Mouse (Mus musculus): ENCODE results near the gene Abcb1a.

Gene Abcb1a

GRCm38 (mm10) chr5:8659911-8660737 is at the start of gene Abcb1a:
Gene Abcb1a (plus strand): TSS chr5:8660077.
- DNase-seq: peak; percentile 6 to 16

GRCm38 (mm10) chr5:8622071-8622595 is 37.7 kb upstream of the Abcb1a start:
- DNase-seq: peak; percentile 60 to 62

GRCm38 (mm10) chr5:8622596-8623231 is 37.2 kb upstream of the Abcb1a start, which contains the start of gene Rundc3b:
Gene Rundc3b (minus strand): TSS chr5:8622952.
- DNase-seq: peak; percentile 93 to 95

DNA sequence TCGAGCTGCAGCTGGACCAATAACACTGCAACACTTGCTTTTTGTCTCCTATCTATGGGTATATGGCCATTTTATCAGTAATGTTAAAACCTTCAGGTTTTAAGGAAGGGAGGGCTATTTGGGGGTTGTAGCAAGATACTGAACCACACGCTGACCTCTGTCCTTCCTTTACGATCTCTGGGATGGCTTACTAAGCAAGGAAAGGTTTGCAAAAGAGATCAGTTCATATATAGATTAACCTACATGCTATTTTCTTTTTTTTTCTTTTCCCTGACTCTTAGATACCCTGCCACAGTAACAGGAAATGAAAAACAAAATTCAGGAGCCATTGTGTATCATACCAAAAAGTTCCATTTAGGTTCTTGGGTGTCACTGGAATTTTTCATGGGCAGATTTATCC is 27.0 kb upstream of the Abcb1a start:
- no peak for DNase-seq

DNA sequence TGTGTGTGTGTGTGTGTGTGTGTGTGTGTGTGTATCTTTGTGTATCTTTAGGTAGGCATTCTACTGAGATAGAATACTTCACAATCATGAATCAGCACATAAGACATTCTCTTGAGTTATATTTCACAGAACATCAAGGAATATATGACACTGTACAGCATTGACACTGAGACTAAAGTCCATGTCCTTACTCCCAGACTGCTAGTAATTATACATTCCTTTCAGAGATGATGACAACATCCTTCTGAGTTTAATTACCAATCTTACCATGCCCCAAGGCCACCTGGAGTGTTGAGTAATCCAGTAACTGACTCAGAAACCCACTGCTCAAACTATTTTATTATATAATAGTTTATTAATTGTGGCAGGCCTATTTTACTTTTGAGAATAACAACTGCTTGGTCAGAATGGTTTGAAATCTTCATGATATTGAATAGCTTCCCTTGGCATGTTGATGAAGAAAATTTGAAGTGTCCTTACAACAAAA is 25.3 kb upstream of the Abcb1a start:
- no peak for DNase-seq

DNA sequence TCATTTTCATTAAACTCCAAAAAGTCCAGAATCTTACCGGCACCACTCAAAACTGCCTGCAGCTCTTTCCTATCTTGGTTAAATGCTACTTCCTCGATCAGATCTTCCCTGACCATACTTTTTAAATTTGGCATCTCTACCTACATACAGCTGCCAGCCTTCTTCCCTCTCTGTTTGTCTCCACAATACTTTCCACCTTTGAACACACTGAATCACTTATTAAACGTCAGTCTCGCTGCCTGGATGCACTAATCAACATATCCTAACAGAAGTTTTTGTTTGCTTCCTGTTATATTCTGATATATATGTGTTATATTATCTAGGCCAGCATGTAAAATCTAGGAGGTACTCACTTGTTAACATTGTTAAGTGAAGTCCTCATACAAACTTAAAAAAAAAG is 11.6 kb upstream of the Abcb1a start:
- no peak for DNase-seq

- DNase-seq: no peak
These were observed 11.1 kb upstream of the Abcb1a start for GRCm38 (mm10) chr5:8648774-8649173.

DNA sequence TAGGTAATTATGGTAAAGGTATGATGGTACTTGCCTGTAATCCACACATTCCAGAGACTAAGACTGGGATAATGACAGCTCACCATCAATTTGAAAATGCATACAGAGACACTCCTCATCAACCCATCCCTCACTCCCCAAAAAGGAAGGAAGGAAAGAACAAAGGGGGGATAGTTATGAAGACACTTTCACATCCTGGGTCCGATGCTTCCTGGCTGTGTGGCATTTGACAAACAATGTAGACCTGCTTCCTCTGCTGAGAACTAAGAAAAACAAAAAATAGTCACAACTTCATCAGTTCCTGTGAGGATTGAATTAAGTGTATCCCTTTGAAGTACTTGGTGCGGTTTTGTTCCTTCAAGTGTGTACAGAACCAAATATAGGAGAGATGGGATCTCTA is 7.8 kb upstream of the Abcb1a start:
- no peak for DNase-seq

GRCm38 (mm10) chr5:8660738-8661151 is 868 bp downstream of the Abcb1a start:
- no peak for DNase-seq

DNA sequence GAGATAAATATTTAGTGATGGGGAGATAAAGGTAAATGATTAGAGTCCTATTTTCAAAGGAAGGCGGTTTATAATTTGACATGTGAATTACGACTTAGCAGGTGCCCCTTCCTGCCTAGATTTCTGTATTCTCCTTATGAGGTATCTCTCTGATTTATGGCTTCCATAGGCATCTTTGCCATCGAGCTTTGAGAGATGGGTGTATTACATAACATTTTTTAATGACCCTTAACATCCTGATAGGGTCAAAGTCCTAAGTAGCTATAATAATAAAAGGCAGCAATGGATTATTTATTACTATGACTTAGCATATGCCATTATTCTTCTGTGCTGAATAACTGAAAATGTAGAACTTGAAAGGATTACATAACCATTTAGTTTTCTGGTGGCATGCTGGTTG is 4.8 kb downstream of the Abcb1a start:
- no peak for DNase-seq

DNA sequence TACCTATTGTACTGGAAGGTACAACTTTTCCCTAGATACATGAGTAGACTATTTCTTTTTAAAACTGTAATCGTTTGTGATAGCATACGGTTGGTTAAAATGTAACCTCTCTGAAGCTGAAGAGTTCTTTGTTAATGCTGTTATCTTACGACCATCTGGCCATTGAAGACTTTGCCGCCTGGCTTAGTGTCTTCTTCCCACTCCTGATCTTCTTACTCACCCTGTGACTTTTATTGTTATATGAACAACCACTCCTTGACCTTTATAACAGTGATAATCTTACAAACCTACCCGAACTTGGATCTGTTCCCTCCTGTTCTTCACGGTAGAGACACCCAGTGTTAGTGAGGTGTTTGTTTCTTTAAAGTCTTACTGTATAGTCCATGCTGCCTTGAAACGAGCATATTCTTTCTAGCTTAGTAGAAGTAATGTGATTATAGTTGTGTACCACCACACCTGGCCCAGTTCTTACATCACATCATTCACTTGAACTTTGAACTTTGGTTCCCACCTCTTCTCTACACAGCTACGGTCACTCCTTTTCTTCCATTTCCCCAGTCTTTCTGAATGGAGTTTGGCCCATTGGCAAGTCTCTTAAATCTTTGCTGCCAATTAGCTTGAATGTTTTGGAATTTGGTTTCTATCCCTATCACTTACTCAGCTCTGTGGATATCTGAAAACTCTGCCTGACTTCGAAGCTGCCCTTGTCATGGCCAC is 8.0 kb downstream of the Abcb1a start:
- DNase-seq: no peak

- no peak for DNase-seq
These were observed 9.7 kb downstream of the Abcb1a start for GRCm38 (mm10) chr5:8669606-8670005.

DNA sequence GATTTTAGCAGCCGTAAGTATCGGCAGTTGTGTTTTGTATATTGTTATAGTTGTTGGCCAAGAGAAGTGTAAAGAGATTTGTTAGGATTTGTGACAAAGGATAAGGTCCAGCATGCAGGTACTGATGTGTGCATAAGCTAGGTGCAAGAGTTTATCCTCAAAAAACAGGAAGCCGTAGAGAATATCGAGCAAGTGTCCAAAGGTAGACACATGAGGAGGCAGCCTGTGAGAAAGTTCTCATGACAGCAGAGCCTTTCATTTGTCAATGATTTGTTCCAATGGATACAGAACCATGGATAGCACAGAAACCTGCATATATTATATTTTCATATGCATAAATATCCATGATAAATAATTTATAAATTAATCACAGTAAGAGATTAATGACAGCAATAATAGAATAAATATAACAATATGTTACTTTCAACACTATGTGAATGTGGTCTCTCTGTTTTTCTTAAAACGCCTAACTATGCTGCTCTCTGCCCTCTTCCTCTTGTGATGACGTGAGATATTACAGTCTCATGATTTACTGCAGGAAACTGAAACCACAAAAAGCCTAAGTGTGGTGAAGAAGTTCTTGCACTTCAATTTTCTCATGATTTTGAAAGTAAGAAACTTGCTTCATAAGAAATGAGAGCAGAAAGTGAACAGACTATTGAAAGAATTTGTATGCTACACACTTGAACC is 15.5 kb downstream of the Abcb1a start:
- no peak for DNase-seq

GRCm38 (mm10) chr5:8675952-8676262 is 16.0 kb downstream of the Abcb1a start:
- no peak for DNase-seq

- no peak for DNase-seq
These were observed 21.3 kb downstream of the Abcb1a start for GRCm38 (mm10) chr5:8681166-8681565.

GRCm38 (mm10) chr5:8683686-8684085 is 23.8 kb downstream of the Abcb1a start:
- DNase-seq: no peak

DNA sequence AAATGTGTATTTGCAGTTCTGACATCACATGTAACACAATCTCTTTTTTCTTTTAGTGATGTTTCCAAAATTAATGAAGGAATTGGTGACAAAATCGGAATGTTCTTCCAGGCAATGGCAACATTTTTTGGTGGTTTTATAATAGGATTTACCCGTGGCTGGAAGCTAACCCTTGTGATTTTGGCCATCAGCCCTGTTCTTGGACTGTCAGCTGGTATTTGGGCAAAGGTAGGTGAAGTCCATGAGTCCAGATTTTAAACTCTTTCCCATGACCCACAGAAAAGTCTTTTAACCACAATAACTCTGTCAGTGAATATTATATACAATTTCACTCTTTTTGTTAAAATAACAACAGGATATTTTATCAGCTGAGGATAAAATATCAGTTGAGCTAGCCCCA is 26.2 kb downstream of the Abcb1a start:
- no peak for DNase-seq

DNA sequence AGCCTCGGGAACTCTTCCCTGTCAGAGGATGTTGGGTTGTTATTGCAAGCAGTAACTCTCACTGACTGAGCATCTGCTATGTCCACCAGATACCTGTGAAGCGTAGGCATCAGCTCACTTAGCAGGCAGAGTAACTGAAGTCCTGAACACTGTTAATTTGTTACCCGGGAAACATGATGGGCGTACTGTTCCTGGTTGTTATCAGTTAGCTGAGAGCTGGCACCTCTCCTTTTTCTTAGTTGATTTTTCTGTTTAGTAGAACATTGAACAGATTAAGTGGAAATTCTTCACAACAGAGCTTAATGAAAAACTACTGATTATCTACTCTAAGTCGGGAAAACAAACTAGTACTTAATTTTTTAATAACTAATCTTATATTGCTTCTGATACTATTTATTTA is 27.7 kb downstream of the Abcb1a start:
- DNase-seq: no peak

- no peak for DNase-seq
These were observed 56.2 kb downstream of the Abcb1a start for GRCm38 (mm10) chr5:8716061-8716460.

GRCm38 (mm10) chr5:8719556-8719955 is 59.7 kb downstream of the Abcb1a start:
- no peak for DNase-seq

DNA sequence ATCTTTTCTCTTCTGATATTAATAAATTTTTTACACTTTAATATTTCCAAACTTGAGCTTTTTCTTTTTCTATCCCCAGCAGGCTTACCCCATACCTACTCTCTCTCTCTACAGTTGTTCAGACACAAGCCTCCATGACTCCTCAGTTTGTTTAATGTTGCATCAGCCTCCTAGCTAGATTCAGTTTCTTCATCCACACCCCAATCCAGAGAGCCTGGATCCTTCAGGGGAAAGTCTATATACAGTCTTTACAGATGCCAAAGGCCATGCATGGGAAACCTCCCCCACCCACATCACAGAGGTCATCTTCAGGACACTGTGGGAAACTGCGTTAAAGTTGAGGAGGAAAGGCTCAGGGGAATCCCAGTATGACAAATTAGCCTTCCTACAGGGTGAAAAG is 62.3 kb downstream of the Abcb1a start:
- no peak for DNase-seq

GRCm38 (mm10) chr5:8722867-8723266 is 63.0 kb downstream of the Abcb1a start:
- DNase-seq: no peak

DNA sequence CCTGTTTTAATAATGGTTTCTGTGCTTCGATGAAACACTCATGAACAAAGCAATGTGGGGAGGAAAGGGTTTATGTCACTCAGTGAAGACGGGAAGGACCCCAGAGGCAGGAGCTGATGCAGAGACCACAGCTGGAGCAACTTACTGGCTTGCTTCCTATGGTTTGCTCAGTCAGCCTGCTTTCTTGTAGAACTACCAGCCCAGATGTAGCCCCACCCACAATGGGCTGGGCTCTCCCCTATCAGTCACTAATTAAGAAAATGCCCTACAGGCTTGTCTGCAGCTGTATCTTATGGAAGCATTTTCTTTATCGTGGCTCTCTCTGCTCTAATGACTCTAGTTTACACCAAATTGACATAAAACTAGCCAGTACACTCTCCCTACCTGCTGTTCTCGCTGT is 67.9 kb downstream of the Abcb1a start:
- DNase-seq: no peak

Data from cerebellum, postnatal 36 days (tissue).